Mouse (Mus musculus) adipocyte (in vitro differentiated cells): ENCODE measurements at regions not wholly inside any gene's neighbourhood (a gene's known extent, or its start where the extent isn't known, plus 50 kb on each side); places are given as distances from the start of the nearest gene placed in this dataset.
A peak's percentile ranks its signal among the peaks of the same experiment; 100 is the strongest.

Source experiments
- DNase-seq: peaks from one replicate; pipeline ENCODE4 v3.0.0-alpha.2; 2016; ENCODE audit warnings: low spot score

DNA sequence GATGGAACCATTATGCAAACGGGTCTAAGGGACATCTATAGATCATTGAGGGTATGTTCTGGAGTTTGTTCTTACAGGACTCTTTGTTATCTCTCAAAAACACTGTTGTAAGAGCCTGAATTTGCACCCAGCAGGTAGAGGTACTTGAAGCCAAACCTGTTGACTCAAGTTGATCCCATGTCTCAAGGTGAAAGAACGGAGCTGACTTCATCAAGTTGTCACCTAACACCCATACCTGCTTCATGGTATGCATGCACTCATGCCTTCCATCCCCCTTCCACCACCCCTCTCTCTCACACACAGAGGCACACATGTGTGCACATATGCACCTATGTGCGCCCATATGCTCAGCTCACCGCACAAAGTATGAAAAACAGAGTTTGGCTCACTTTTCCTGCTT lies 189.0 kb downstream of the Ttll7 start:
- no peak for DNase-seq

- DNase-seq = no peak
Observed at GRCm38 (mm10) chr3:147042911-147043310, 190.7 kb downstream of the Ttll7 start.

- DNase-seq = peak; percentile 7
Observed at GRCm38 (mm10) chr3:147046634-147047033, 194.5 kb downstream of the Ttll7 start.

GRCm38 (mm10) chr3:147054157-147054838 lies 202.1 kb downstream of the Ttll7 start:
- no peak for DNase-seq

DNA sequence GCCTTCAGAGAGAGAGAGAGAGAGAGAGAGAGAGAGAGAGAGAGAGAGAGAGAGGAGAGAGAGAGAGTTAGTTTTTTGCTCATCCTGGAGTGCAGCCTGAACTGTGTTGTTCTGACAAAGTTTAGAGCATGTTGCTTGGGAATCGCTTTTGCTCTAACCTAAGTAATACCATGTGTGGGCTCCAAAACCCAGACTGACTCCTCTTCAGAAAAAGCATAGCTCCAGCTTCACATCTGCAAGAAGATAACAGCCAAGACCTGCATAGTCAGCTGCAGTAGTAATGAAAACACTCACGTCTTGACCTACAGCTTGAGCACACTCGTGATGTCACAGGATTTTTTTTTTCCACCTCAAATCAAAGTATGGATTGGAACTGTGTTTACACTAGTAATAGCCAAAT lies 205.7 kb downstream of the Ttll7 start:
- DNase-seq = no peak

DNA sequence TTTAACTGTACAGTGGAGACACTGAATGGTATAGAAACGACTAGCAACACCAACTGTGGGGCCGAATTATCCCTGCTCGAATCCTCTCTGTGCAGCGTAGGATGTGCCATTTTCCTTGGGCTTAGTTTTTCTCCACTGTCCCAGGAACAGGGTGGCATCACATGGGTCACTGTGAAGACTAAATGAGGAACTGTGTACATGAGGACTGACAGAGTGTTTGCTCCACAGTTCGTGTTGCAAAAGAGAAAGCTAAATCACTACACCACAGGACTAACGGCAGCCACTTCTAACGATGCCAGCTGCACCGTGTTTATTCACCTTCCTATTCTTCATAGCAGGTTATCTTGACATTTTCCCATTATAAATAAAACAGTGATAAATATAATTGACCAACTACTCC lies 208.5 kb downstream of the Ttll7 start:
- DNase-seq = no peak

GRCm38 (mm10) chr3:147062451-147062850 lies 210.3 kb downstream of the Ttll7 start:
- DNase-seq = no peak

GRCm38 (mm10) chr3:147063578-147064442 lies 211.6 kb downstream of the Ttll7 start:
- DNase-seq = no peak

GRCm38 (mm10) chr3:147064443-147064868 lies 212.3 kb downstream of the Ttll7 start:
- DNase-seq = no peak

- no peak for DNase-seq
Observed at GRCm38 (mm10) chr3:147070972-147071371, 218.8 kb downstream of the Ttll7 start.

DNA sequence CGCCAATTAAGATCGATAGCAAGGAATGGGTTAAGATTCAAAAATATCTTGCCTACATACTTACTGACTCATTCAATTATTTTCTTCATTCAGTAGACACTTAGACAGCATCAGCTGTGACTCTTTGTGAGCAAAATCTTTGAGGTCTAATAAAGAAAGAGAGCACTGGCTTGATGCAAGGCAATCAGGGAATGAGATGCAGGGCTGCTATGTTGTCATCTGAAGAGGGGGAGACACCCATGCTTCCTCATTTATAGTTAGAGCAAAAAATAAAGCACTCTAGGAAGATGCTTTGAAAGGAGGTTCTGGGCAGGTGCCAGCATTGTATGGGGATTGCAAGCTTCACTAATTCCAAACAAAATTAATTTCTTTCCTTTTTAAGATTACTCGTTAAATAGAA lies 228.0 kb downstream of the Ttll7 start:
- DNase-seq = no peak

DNA sequence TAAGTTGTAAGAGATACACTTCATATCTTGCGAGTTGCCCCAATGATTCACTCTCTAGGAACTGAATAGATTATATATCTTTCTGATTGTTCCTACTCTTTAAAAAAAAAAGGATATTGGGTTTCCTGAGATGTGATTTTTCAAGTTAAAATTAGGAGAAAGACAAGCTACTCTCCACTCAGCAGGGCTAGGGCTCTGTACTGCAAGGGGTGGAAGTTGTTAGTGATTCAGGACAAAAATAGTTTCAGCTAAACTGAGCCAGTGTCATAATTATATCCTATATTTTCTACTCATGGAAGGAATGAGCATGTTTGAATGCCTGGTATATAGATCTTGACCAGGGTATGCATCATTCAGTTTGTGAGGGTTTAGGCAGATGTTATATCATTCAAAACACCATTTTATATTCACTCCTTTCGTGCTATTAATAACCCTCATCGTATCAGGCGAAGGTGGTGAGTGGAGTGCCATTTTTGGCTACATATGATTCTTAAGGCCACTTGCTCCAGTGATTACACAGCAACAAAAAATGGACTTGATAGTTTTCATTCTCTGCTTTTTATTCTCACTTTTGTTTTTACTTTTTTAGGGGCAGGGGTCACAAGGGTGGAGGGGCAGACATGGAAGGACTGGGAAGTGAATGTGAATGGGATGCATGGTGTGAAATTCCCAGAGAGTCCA lies 228.7 kb downstream of the Ttll7 start:
- no peak for DNase-seq

DNA sequence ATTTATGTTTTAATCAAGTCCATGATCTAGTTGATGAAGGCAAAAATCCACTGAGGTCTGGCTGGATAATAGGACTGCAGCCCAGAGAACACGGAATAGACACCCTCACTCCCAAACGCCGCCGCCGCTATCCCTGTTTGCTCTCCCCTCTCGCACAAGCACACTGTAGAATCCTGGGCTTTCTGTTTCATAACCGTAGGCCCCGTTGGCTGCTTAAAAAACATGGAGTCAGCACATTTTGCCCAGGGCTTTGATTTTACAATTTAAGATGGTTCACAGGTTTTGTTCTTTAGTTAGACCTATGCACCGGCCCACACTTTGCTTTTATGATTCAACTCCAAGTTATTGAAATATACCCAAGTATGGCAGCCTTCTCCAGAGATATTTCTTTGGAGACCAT lies 229.6 kb downstream of the Ttll7 start:
- no peak for DNase-seq

- no peak for DNase-seq
Observed at GRCm38 (mm10) chr3:147082255-147082943, 230.2 kb downstream of the Ttll7 start.

GRCm38 (mm10) chr3:147083374-147083773 lies 231.2 kb downstream of the Ttll7 start:
- DNase-seq = no peak

- no peak for DNase-seq
Observed at GRCm38 (mm10) chr3:147083823-147084222, 231.7 kb downstream of the Ttll7 start.

GRCm38 (mm10) chr3:147084624-147085189 lies 232.5 kb downstream of the Ttll7 start:
- DNase-seq = no peak

DNA sequence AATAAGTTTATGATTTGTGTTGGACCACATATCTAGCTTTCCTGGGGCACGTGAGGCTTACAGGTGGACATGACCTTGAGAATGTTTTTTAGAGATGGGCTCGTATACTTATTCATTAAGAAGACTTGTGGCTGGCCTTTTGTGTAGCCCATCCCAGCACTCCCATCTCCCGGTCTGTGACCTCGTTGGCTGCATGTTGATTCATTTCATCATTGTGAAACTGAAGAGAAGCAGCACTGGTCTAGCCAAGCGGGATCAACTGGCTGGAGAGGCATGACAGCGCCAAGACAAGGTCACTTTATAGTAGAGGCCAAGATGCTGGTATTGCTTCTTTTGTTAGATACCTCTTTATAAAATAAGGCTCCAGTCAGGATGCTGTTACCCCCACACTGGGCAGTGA lies 236.0 kb downstream of the Ttll7 start:
- no peak for DNase-seq

GRCm38 (mm10) chr3:147089716-147090115 lies 237.5 kb downstream of the Ttll7 start:
- no peak for DNase-seq

DNA sequence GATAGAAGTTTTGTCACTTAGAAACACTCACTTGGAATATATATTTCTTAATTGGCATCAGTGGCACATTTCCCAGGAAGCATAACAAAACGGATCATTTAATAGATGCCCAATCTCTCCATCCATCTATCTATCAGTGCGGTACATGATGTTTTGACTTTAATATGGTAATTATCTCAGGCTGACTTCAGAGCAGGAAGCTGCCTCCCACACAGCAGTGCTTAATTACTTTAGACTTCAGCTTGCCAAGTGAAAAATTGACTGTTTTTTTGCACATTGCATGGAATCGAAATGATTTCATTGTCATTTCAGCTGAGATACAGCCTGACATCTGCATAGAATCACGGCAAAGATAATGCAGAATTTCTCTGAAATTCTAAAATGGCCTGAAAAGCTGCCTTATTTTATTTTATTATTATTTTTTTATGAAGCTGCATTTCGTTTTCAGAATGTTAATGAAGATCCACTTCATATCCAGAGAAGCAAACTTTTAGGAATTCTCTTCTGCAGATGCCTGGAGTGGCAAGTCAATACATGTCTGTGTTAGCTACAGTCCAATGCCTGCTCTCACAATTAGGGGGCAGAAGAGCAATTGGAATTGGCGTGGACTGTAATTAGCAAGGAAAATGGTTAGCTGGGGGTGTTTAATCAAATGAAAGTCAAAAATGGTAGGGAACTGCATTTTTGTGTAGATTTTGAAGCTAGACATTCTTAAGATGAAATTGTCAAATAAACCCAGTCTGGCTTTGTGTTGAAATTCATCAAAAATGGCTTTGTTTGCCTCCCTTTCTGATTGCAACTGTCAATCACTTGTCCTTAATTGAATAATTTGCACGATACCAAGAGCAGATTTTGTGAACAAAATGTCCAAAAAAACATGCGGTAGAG lies 240.3 kb downstream of the Ttll7 start:
- peak; percentile 16 for DNase-seq

- no peak for DNase-seq
Observed at GRCm38 (mm10) chr3:147093076-147093380, 240.9 kb downstream of the Ttll7 start.
